Mouse (Mus musculus) kidney, postnatal 36 days (tissue): Measurements from ENCODE around the gene Scamp1.

Experiments
- DNase-seq, 2 experiments: peaks; one replicate each; pipeline ENCODE4 v3.0.0; 2021 to 2022; ENCODE audit warnings: mixed read lengths in 2 of 2

Scamp1 gene

DNA sequence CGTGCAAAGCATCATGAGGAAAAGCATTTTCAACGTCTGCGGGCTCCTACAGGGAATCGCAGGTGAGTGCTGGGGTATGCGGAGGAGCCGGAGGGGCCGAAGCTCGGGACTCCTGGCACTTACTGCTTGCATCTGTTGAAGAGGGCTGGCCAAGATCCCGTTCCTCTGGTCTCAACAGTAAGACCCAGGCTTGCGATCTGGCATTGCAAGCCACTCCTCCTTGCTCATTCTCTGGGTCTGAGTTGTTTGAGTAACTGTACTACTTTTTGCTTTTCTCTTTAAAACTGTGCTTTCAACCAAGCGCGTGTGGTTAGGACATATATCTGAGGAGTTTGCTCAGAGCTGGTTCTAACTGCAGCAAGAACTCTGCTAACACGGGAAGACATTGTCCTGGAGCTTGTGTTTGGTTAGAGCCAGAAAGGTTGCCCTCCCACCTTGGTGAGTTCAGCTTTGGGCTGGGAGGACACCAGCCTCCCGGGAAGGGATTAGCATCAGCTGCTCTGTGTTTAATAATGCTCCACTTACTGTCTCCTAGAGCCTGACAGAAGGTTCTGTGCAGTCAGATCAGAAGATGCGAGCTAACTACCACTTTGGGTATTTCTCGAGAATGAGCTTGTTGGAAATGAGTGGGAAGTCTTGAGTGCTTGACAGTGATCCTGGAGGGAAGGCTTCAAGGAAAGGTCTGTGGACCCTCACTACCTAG lies 110.9 kb downstream of the Scamp1 start:
- DNase-seq = no peak

DNA sequence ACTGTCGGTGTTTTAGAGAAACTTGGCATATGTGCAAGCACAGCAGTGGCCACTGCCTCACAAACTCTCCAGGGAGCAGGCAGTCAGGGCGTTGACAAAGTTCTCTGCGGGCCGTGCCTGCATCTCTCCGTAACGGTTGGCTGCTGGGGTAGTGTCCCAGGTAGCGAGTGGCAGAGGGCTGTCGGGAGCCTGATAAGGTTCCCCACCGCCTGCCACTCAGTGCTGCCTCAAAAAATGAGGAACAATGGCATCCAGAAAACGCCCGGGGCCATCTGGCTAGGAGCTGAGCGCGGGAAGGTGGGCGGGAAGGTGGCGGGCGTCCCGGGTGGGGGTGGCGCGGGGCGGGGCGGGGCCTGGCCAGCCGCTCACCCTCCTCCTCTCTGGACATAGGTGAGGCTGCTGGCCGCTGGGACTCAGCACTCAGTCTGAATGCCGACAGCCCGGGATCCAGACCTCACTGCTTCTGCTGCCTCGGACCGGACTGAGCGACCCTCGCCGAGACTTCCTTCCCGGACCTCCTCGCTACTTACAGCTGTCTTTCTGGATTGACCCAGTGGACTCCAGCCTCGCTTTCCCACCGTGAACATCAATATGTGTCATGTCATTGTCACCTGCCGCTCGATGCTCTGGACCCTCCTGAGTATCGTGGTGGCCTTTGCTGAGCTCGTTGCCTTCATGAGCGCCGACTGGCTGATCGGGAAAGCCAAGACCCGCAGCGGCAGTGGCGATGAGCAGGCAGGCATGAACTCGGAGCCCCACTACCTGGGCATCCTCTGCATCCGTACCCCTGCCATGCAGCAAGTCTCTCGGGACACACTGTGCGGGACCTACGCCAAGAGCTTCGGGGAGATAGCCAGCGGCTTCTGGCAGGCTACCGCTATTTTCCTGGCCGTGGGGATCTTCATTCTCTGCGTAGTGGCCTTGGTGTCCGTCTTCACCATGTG lies 111.8 kb downstream of the Scamp1 start:
- DNase-seq = peak; percentile 50 to 58

- peak; percentile 19 to 27 for DNase-seq
These were observed 112.9 kb downstream of the Scamp1 start for GRCm38 (mm10) chr13:94172533-94173310.

- DNase-seq = no peak
These were observed 114.0 kb downstream of the Scamp1 start for GRCm38 (mm10) chr13:94171612-94172011.

DNA sequence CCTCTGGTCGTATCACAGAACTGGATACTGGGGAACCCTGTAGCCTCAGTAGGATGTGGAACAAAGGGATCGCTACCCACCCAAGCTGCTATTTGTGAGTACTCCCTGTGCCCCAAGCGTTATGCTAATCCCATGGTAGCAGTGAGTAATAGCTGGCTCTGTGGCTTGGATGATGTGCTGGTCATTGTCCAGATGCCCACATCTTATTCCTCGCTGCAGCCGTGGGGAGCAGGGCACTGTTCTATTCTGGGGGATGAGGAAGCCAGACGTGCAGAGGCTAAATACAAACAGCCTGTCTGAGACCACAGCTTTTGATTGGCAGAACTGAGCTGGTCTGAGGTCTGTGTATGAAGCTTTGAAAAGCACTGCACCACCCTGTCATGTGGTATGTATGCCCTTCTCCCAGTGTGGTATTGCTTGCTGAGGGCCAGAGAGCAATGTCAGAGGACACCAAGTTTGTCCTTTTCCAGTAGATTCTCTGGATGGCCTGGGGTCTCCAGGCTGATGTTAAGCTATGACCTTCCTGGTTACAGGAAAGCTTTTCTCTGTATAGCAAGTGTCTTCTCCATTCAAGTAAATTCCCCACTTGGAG lies 116.2 kb downstream of the Scamp1 start:
- no peak for DNase-seq

GRCm38 (mm10) chr13:94168319-94168718 lies 117.3 kb downstream of the Scamp1 start:
- DNase-seq = no peak

GRCm38 (mm10) chr13:94164501-94164900 lies 121.2 kb downstream of the Scamp1 start:
- no peak for DNase-seq

DNA sequence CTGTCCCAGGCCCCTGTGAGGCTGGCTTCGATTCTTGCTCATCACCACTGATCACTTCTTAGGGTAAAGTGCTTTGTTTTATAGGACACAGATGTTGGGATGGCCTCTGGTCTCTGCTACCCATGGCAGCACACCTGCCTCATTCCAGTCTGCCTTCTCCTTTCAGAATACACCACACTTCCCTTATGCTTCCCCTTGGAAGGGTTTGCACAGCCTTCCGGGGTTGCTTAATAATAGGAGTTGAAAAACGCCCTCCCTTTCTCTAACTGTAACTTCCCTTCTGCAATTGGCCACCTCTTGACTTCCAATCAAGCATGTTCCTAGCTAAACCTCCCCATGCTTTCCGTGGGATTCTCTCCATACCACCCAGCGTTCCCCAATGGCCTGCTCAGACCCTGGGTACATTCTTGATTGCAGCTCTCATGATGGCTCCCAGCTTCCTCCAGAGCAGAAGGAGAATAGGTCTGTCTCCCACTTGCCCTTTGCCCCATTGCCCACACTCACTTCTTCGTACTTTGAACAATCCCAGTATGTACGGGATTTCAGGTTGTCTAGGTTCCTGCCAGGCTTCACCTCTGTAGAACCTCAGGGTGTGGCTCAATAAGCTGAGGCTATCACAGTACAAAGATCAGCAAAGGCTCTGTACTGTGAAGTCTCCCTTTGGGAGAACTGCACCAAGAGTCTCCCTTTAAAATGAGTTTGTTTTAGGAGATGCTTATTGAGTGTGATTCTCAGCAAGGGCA lies 126.0 kb downstream of the Scamp1 start:
- DNase-seq = peak; percentile 41 to 65

DNA sequence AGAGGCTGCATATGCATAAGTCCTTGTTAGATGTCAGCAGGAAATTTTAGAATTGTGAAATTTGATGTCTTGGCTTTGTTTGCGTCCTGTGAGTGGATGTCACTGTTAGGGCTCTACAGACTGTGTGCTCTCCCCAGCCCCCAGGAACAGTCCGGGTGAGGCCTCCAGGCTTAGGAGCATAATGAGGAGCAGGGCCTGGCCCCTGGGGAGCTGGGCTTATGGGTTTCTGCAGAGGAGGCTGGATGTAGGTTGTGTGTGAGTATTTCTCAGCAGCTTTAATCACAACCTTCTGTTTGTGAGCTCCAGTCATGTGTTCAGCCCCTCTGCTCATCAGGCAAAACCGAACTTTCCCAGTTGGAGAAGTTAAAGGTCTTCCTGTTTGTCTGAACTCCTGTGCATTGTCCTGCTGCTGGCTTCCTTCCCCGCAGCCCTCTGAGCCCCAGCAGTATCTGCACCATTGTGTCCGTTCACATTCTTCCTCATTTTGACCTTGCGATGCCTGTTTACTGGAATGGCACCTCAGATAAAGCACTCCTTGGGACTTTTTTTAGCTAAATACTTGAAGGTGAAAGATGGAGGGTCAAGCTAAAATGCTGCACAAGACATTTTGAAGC lies 126.7 kb downstream of the Scamp1 start:
- DNase-seq = peak in 1 of 2 experiments; percentile 26

DNA sequence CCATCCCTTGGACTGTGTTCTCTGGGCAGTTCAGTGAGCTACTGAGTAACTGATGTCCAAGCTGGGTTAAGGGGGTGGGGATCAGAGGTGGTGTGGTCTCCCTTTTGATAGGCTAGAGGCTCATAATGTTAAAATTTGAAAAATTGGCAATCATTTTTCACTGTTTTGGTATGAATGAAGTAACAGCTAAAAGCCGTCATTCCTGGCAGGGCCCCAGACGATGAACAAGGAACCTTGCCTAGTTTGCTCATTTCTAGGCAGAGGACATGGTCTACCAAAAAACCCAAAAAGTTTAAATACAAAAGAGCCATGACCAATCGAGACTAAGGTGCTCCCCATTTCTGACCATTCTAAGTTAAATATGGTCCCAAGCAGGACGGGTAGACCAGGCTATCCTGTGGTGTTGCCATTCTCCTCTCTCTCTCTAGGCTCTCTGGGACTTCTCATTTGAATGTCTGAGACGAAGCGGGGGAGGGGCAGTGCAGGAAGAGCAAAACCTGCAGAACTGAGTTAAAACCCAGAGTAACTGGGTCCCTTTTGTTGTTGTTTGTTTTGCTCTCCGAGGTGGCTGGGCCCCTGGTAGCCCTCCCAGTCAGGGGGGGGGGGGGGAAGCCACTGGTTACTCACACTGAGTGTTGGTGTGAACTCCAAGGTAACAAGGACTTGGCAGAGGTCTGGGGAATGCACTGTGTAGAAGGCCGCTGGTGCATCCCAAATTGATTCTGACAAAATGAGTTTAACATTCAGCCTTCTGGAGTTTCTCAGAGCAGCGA lies 129.8 kb downstream of the Scamp1 start:
- DNase-seq = no peak

DNA sequence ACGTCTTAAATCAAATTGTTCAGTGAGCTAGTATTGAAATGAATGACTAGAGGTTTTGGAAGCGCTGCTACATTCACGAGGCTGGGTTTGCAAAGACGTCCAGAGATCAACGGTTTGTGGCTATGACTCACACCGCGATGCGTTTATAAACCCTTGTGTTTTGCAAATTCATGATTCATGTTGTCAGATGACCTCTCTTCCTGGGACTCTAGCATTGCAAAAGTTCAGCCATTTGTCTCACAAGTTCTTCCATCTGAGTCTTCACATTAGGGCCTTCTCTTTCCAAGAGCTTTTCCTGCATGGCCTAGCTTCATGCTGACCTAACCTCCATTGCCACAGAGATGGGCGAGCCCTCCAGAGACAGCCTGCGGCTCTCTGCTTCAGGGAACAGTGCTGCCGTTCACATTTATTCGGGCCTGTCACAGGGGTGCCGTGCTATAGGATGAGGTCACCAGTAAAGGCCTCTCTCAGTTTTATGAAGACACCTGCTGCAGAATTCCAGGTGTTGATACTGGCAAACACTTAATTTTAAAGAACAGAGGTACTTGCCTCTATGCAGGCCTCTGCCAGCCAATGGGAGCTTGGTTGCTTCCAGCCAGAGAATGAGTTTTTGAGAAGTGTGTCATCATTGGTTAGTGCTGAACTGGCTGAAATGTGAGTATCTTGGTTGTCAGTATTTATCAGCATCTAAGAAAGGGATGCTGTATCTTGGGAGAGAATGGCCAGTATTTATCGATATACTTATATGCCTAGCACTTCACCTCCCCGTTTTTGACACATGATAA lies 131.0 kb downstream of the Scamp1 start:
- DNase-seq = no peak

GRCm38 (mm10) chr13:94153658-94154057 lies 132.0 kb downstream of the Scamp1 start:
- no peak for DNase-seq

DNA sequence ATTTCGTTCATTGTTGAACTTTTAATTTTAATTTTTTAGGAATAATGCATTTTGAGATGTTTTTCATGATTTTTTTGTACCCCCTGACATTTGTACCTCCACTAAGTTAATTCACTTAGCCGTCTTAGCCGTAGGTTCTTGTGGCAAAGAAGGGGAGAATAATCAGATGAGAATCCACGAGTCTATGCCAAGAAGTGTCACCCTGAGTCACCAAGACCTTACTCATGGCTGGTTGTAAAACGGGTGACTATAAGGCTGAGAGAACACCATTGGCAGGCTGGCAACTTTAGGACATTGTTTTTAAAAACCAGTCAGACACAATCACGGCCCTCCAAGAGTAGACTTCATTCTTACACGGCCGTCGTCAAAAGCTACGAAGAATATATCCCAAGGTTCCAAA lies 132.8 kb downstream of the Scamp1 start:
- no peak for DNase-seq
